In genomic region chr8:119832101-119832617, GRCm38 (mm10) we compare ENCODE assay signal across 9 mouse cellular contexts. TPM values are rescaled to one million over a fixed set of nuclear protein-coding genes. Genes with fewer than 3 reads are reported as not detected.
DNase-seq lines count a peak whose midpoint lies in the region; ATAC-seq and TF ChIP-seq lines count a peak whose summit lies in the region.
"Had no signal": no experiment of that assay in that cellular context is flagged by ENCODE, and none has a peak within 500 bp of the region (broad histone marks: within the 10 kb centered on the region; RNA-seq: fewer than 3 reads in every experiment).

No protein-coding gene starts in this region.

- peak overlapping the region; percentile 83 for H3K27ac ChIP-seq in kidney, embryonic 15.5 days
- H3K27ac ChIP-seq in embryonic facial prominence, embryonic 14.5 days (replicated peaks; ENCODE audit: low read depth, low read length), result no peak overlapping the region
- H3K27ac ChIP-seq in intestine, embryonic 16.5 days (ENCODE audit: low read length), result peak overlapping the region; percentile 81
- no peak overlapping the region for H3K27ac ChIP-seq in midbrain, postnatal 0 days (ENCODE audit: low read depth, low read length)

- no peak for DNase-seq in kidney, adult 18-20 months
- no peak for DNase-seq in embryonic facial prominence, embryonic 14.5 days (ENCODE audit: low spot score)
- DNase-seq in midbrain, postnatal 0 days (ENCODE audit: low spot score), result no peak
- no peak for DNase-seq in thymus, postnatal 4 days

- H3K4me1 ChIP-seq in kidney, embryonic 15.5 days, result peaks cover 93% of the 10 kb centered on the region
- H3K4me1 ChIP-seq in embryonic facial prominence, embryonic 14.5 days (ENCODE audit: control insufficient read depth, insufficient read depth, low read length), result peaks cover 45% of the 10 kb centered on the region
- H3K4me1 ChIP-seq in intestine, embryonic 16.5 days (ENCODE audit: control insufficient read depth, insufficient read depth, low read length), result peaks cover 81% of the 10 kb centered on the region
- H3K4me1 ChIP-seq in midbrain, postnatal 0 days (ENCODE audit: insufficient read depth, low read length), result peaks cover 57% of the 10 kb centered on the region

- H3K36me3 ChIP-seq in kidney, embryonic 15.5 days, result peaks cover 14% of the 10 kb centered on the region; the same call in 1 of the 2 replicates
- H3K36me3 ChIP-seq in embryonic facial prominence, embryonic 14.5 days (ENCODE audit: control insufficient read depth, insufficient read depth, low read length), result no peaks in the 10 kb centered on the region
- no peaks in the 10 kb centered on the region for H3K36me3 ChIP-seq in intestine, embryonic 16.5 days (ENCODE audit: control insufficient read depth, insufficient read depth, low read length)
- peaks cover 11% of the 10 kb centered on the region; the same call in 1 of the 2 replicates for H3K36me3 ChIP-seq in midbrain, postnatal 0 days (ENCODE audit: insufficient read depth, low read length)

- H3K27me3 ChIP-seq in kidney, embryonic 15.5 days, result no peaks in the 10 kb centered on the region
- H3K27me3 ChIP-seq in embryonic facial prominence, embryonic 14.5 days (replicated peaks; ENCODE audit: control insufficient read depth, insufficient read depth, low read length), result no peaks in the 10 kb centered on the region
- H3K27me3 ChIP-seq in intestine, embryonic 16.5 days (replicated peaks; ENCODE audit: control insufficient read depth, insufficient read depth, low read length), result no peaks in the 10 kb centered on the region
- no peaks in the 10 kb centered on the region for H3K27me3 ChIP-seq in midbrain, postnatal 0 days (ENCODE audit: insufficient read depth, low read length)
- H3K27me3 ChIP-seq: Patski had no signal

- peak overlapping the region; percentile 34 for H3K4me2 ChIP-seq in kidney, embryonic 15.5 days
- H3K4me2 ChIP-seq in embryonic facial prominence, embryonic 14.5 days (ENCODE audit: low read depth, low read length), result 0 out of 2 replicates have a peak overlapping the region, but pooled peaks have one; percentile 5
- H3K4me2 ChIP-seq in intestine, embryonic 16.5 days (ENCODE audit: low read depth, low read length), result peak overlapping the region; percentile 28
- peak overlapping the region; percentile 29 for H3K4me2 ChIP-seq in midbrain, postnatal 0 days (ENCODE audit: low read depth, low read length, poor library complexity, severe bottlenecking)

- H3K9ac ChIP-seq in kidney, embryonic 15.5 days, result peak overlapping the region; percentile 26; the same call in 1 of the 2 replicates
- H3K9ac ChIP-seq in embryonic facial prominence, embryonic 14.5 days (ENCODE audit: low read depth, low read length), result 0 out of 2 replicates have a peak overlapping the region, but pooled peaks have one; percentile 22
- H3K9ac ChIP-seq in intestine, embryonic 16.5 days (ENCODE audit: low read depth, low read length), result peak overlapping the region; percentile 49
- no peak overlapping the region for H3K9ac ChIP-seq in midbrain, postnatal 0 days (replicated peaks; ENCODE audit: low read length, poor library complexity, severe bottlenecking)

- 0 out of 2 replicates have a peak, but pooled peaks have one; percentile 7 for ATAC-seq in kidney, embryonic 15.5 days (replicated peaks; ENCODE audit: low FRiP score)
- no peak for ATAC-seq in embryonic facial prominence, embryonic 14.5 days (ENCODE audit: low read depth)
- ATAC-seq in intestine, embryonic 16.5 days, result peak; percentile 21
- no peak for ATAC-seq in midbrain, postnatal 0 days (ENCODE audit: low FRiP score)
- no peak for ATAC-seq in erythroblast, adult 5-6 weeks (replicated peaks; ENCODE audit: low FRiP score, poor library complexity, severe bottlenecking)
- ATAC-seq in cerebellum, adult (ENCODE audit: insufficient number of reproducible peaks, low FRiP score, low TSS enrichment), result no peak
- ATAC-seq: Patski had no signal

- no peaks in the 10 kb centered on the region for H3K9me3 ChIP-seq in kidney, embryonic 15.5 days (replicated peaks)
- H3K9me3 ChIP-seq in embryonic facial prominence, embryonic 14.5 days (ENCODE audit: control insufficient read depth, low read length), result no peaks in the 10 kb centered on the region
- no peaks in the 10 kb centered on the region for H3K9me3 ChIP-seq in intestine, embryonic 16.5 days (ENCODE audit: control insufficient read depth, low read length)
- no peaks in the 10 kb centered on the region for H3K9me3 ChIP-seq in midbrain, postnatal 0 days (ENCODE audit: low read length)

- TF ChIP-seq CTCF in midbrain, postnatal 0 days (IDR thresholded peaks at IDR 0.05), result no peak

- WGBS in kidney, embryonic 15.5 days, result 37% methylated on average over 7 of the region's 7 CpGs
- WGBS in embryonic facial prominence, embryonic 14.5 days, result 46% methylated on average over 7 of the region's 7 CpGs
- 28% methylated on average over 7 of the region's 7 CpGs for WGBS in intestine, embryonic 16.5 days
- WGBS in midbrain, postnatal 0 days, result 68% methylated on average over 7 of the region's 7 CpGs

- no peak overlapping the region for H3K4me3 ChIP-seq in kidney, embryonic 15.5 days (replicated peaks)
- no peak overlapping the region for H3K4me3 ChIP-seq in embryonic facial prominence, embryonic 14.5 days (ENCODE audit: low read depth, low read length)
- H3K4me3 ChIP-seq in intestine, embryonic 16.5 days (ENCODE audit: low read length), result 0 out of 2 replicates have a peak overlapping the region, but pooled peaks have one; percentile 2
- H3K4me3 ChIP-seq in midbrain, postnatal 0 days (ENCODE audit: low read depth, low read length), result no peak overlapping the region

RNA-seq across cellular contexts. Expression of gene Cotl1, which starts 8.2 kb away (rescaled TPM):
- 99.2 and 138 TPM in 2 replicates for polyA plus RNA-seq in kidney, embryonic 15.5 days (2015; fragmentation: Nextera tagmentation; extraction: Ambion mirVana)
- polyA plus RNA-seq in embryonic facial prominence, embryonic 14.5 days (2014; fragmentation: Nextera tagmentation; extraction: Ambion mirVana), result 255 and 299 TPM in 2 replicates
- polyA plus RNA-seq in intestine, embryonic 16.5 days (2015; fragmentation: Nextera tagmentation; extraction: Ambion mirVana), result 248 and 262 TPM in 2 replicates
- 223 and 238 TPM in 2 replicates for total RNA-seq in midbrain, postnatal 0 days (2014; rRNA removed)
- 112 and 119 TPM in 2 replicates for polyA plus RNA-seq in midbrain, postnatal 0 days (2015; fragmentation: Nextera tagmentation; extraction: Ambion mirVana)
- 95.5 and 123 TPM in 2 replicates for total RNA-seq in erythroblast, adult 5-6 weeks (2015; ENCODE audit: low replicate concordance)
- 51.2 and 98.1 TPM in 2 replicates for total RNA-seq in erythroblast, adult 5-6 weeks (2017; ENCODE audit: low replicate concordance)

RNA-seq across cellular contexts. Expression of gene Klhl36, which starts 29.9 kb away (rescaled TPM):
- polyA plus RNA-seq in kidney, embryonic 15.5 days (2015; fragmentation: Nextera tagmentation; extraction: Ambion mirVana), result 16.7 and 18.4 TPM in 2 replicates
- 8.6 and 10.1 TPM in 2 replicates for polyA plus RNA-seq in embryonic facial prominence, embryonic 14.5 days (2014; fragmentation: Nextera tagmentation; extraction: Ambion mirVana)
- 11.5 and 12.2 TPM in 2 replicates for polyA plus RNA-seq in intestine, embryonic 16.5 days (2015; fragmentation: Nextera tagmentation; extraction: Ambion mirVana)
- total RNA-seq in midbrain, postnatal 0 days (2014; rRNA removed), result 28.2 and 31.0 TPM in 2 replicates
- polyA plus RNA-seq in midbrain, postnatal 0 days (2015; fragmentation: Nextera tagmentation; extraction: Ambion mirVana), result 19.5 and 21.0 TPM in 2 replicates
- 2.3 and 2.5 TPM in 2 replicates for total RNA-seq in erythroblast, adult 5-6 weeks (2015; ENCODE audit: low replicate concordance)
- total RNA-seq in erythroblast, adult 5-6 weeks (2017; ENCODE audit: low replicate concordance), result 1.6 and 5.2 TPM in 2 replicates

RNA-seq across cellular contexts. Expression of gene Tldc1, which starts 53.9 kb away (rescaled TPM):
- 14.9 and 15.0 TPM in 2 replicates for polyA plus RNA-seq in kidney, embryonic 15.5 days (2015; fragmentation: Nextera tagmentation; extraction: Ambion mirVana)
- 5.4 and 5.5 TPM in 2 replicates for polyA plus RNA-seq in embryonic facial prominence, embryonic 14.5 days (2014; fragmentation: Nextera tagmentation; extraction: Ambion mirVana)
- 17.8 and 18.1 TPM in 2 replicates for polyA plus RNA-seq in intestine, embryonic 16.5 days (2015; fragmentation: Nextera tagmentation; extraction: Ambion mirVana)
- 18.5 and 20.4 TPM in 2 replicates for total RNA-seq in midbrain, postnatal 0 days (2014; rRNA removed)
- polyA plus RNA-seq in midbrain, postnatal 0 days (2015; fragmentation: Nextera tagmentation; extraction: Ambion mirVana), result 6.7 and 7.4 TPM in 2 replicates
- total RNA-seq in erythroblast, adult 5-6 weeks (2015; ENCODE audit: low replicate concordance), result 0.42 and 1.3 TPM in 2 replicates
- 1.4 TPM in 1 of 2 replicates, not detected in the other for total RNA-seq in erythroblast, adult 5-6 weeks (2017; ENCODE audit: low replicate concordance)

Comparison
In these comparisons a context has a peak if more than half of its experiments do, and no peak if none do; other contexts are left out.
1. ATAC-seq: peak in kidney, embryonic 15.5 days (single experiment) and intestine, embryonic 16.5 days (single experiment); none in embryonic facial prominence, embryonic 14.5 days (single experiment), midbrain, postnatal 0 days (single experiment), erythroblast, adult 5-6 weeks (single experiment) and cerebellum, adult (single experiment).
2. H3K27ac ChIP-seq: peak in kidney, embryonic 15.5 days (single experiment) and intestine, embryonic 16.5 days (single experiment); none in embryonic facial prominence, embryonic 14.5 days (single experiment) and midbrain, postnatal 0 days (single experiment).
3. Peak in every context shown above with its lines, with median percentiles within 50 percentile points of each other: H3K4me2 ChIP-seq.